Mouse (Mus musculus) forebrain, embryonic 16.5 days (tissue): ENCODE data around the gene Dcst2. TPM values are rescaled to one million over a fixed set of nuclear protein-coding genes. Genes with fewer than 3 reads are reported as not detected.

Experiments
- ATAC-seq: fragments of 200-750 bp; cut with Nextera tagmentation; 2 replicates; pipeline ENCODE4 v1.8.0; 2017; ENCODE audit warnings: mild to moderate bottlenecking, moderate library complexity
- H3K27ac ChIP-seq: fragments of 300-500 bp; sonication (generic); 2 replicates; pipeline ENCODE4 v1.5.1; 2014; ENCODE audit warnings: low read length, control low read depth
- H3K27me3 ChIP-seq: fragments of 300-500 bp; sonication (generic); replicated peaks from 2 replicates; pipeline ENCODE4 v1.6.1; 2014; ENCODE audit warnings: low read length; ENCODE audit not compliant: control insufficient read depth, insufficient read depth
- H3K36me3 ChIP-seq: fragments of 300-500 bp; sonication (generic); 2 replicates; pipeline ENCODE4 v1.6.1; 2014; ENCODE audit not compliant: control insufficient read depth, insufficient read depth
- H3K4me1 ChIP-seq: fragments of 300-500 bp; sonication (generic); replicated peaks from 2 replicates; pipeline ENCODE4 v1.6.1; 2014; ENCODE audit warnings: low read length; ENCODE audit not compliant: control insufficient read depth, insufficient read depth
- H3K4me2 ChIP-seq: fragments of 300-500 bp; sonication (generic); 2 replicates; pipeline ENCODE4 v1.6.1; 2014; ENCODE audit warnings: mild to moderate bottlenecking, low read length, control low read depth
- H3K4me3 ChIP-seq: fragments of 300-500 bp; sonication (generic); replicated peaks from 2 replicates; pipeline ENCODE4 v1.5.1; 2014; ENCODE audit warnings: mild to moderate bottlenecking, low read length, control low read depth
- H3K9ac ChIP-seq: fragments of 300-500 bp; sonication (generic); replicated peaks from 2 replicates; pipeline ENCODE4 v1.6.1; 2014; ENCODE audit warnings: low read depth, low read length, control low read depth
- H3K9me3 ChIP-seq: fragments of 300-500 bp; sonication (generic); 2 replicates; pipeline ENCODE4 v1.6.1; 2016; ENCODE audit warnings: low read length; ENCODE audit not compliant: control insufficient read depth
- whole genome bisulfite sequencing: fragments of 180-500 bp; shearing (Covaris S2); extraction: QIAGEN DNeasy Blood & Tissue Kit; methylation state at CpG from one replicate; pipeline ENCODE4 v1.1.7; 2014; 5-methylcytosine and 5-hydroxymethylcytosine counted together
- polyA plus RNA-seq: library from polyadenylated mRNA; unstranded; fragments of >200 nt; fragmentation: Nextera tagmentation; extraction: Ambion mirVana; gene quantifications from 2 replicates; pipeline ENCODE4 v1.2.1, GENCODE M21; 2015

The Dcst2 gene
- polyA plus RNA-seq, 1 experiment from 2014 or later: not detected

GRCm38 (mm10) chr3:89419981-89420380, 58.2 kb downstream of the Dcst2 start:
- H3K9ac ChIP-seq: 0 out of 2 replicates have a peak overlapping the region, but pooled peaks have one; percentile 57
- peak overlapping the region; percentile 91 for H3K4me2 ChIP-seq
- 38% methylated on average over 3 of the region's 3 CpGs for whole genome bisulfite sequencing
- no peak overlapping the region for H3K27ac ChIP-seq
- no peak overlapping the region; the same call in 1 of the 2 replicates for H3K4me3 ChIP-seq
- no peaks in the 10 kb centered on the region for H3K27me3 ChIP-seq
- peaks cover 34% of the 10 kb centered on the region for H3K4me1 ChIP-seq
- H3K9me3 ChIP-seq: no peaks in the 10 kb centered on the region
- peaks cover 5% of the 10 kb centered on the region; the same call in 1 of the 2 replicates for H3K36me3 ChIP-seq
- ATAC-seq: no peak

GRCm38 (mm10) chr3:89420421-89420820, 58.6 kb downstream of the Dcst2 start:
- H3K4me3 ChIP-seq: no peak overlapping the region
- H3K36me3 ChIP-seq: 0 out of 2 replicates have a peak, but pooled peaks cover 2% of the 10 kb centered on the region
- no peak overlapping the region for H3K4me2 ChIP-seq
- WGBS: 67% methylated on average over 2 of the region's 2 CpGs
- H3K9ac ChIP-seq: no peak overlapping the region
- ATAC-seq: no peak
- H3K27ac ChIP-seq: no peak overlapping the region
- H3K9me3 ChIP-seq: no peaks in the 10 kb centered on the region
- peaks cover 34% of the 10 kb centered on the region for H3K4me1 ChIP-seq
- H3K27me3 ChIP-seq: no peaks in the 10 kb centered on the region

GRCm38 (mm10) chr3:89421002-89421774, 59.4 kb downstream of the Dcst2 start:
- WGBS: 8% methylated on average over 11 of the region's 11 CpGs
- Histone ChIP-seq H3K4me3 (peak overlapping the region; percentile 27), H3K27ac (no peak overlapping the region), H3K4me1 (peaks cover 34% of the 10 kb centered on the region), H3K9me3 (no peaks in the 10 kb centered on the region), H3K27me3 (no peaks in the 10 kb centered on the region), H3K4me2 (peak overlapping the region; percentile 47), H3K36me3 (no peaks in the 10 kb centered on the region), H3K9ac (peak overlapping the region; percentile 35)
- ATAC-seq: no peak

GRCm38 (mm10) chr3:89421810-89422473, 60.2 kb downstream of the Dcst2 start:
- peaks cover 27% of the 10 kb centered on the region for H3K4me1 ChIP-seq
- peak overlapping the region; percentile 47 for H3K4me2 ChIP-seq
- ATAC-seq: no peak
- H3K27me3 ChIP-seq: no peaks in the 10 kb centered on the region
- 9% methylated on average over 22 of the region's 22 CpGs for WGBS
- no peaks in the 10 kb centered on the region for H3K36me3 ChIP-seq
- peak overlapping the region; percentile 27 for H3K4me3 ChIP-seq
- H3K9me3 ChIP-seq: no peaks in the 10 kb centered on the region
- H3K27ac ChIP-seq: no peak overlapping the region
- H3K9ac ChIP-seq: peak overlapping the region; percentile 35

GRCm38 (mm10) chr3:89422556-89423205, 60.9 kb downstream of the Dcst2 start:
- Histone ChIP-seq H3K27ac (no peak overlapping the region), H3K4me1 (peaks cover 20% of the 10 kb centered on the region), H3K9ac (no peak overlapping the region), H3K9me3 (no peaks in the 10 kb centered on the region), H3K36me3 (no peaks in the 10 kb centered on the region), H3K27me3 (no peaks in the 10 kb centered on the region), H3K4me2 (no peak overlapping the region), H3K4me3 (no peak overlapping the region)
- ATAC-seq: no peak
- WGBS: 75% methylated on average over 6 of the region's 6 CpGs

GRCm38 (mm10) chr3:89424416-89425140, 62.8 kb downstream of the Dcst2 start:
- H3K4me2 ChIP-seq: no peak overlapping the region
- H3K4me3 ChIP-seq: no peak overlapping the region
- H3K27ac ChIP-seq: no peak overlapping the region
- no peak overlapping the region for H3K9ac ChIP-seq
- no peak for ATAC-seq
- peaks cover 14% of the 10 kb centered on the region for H3K4me1 ChIP-seq
- WGBS: 93% methylated on average over 5 of the region's 5 CpGs
- no peaks in the 10 kb centered on the region for H3K9me3 ChIP-seq
- no peaks in the 10 kb centered on the region for H3K36me3 ChIP-seq
- H3K27me3 ChIP-seq: no peaks in the 10 kb centered on the region

GRCm38 (mm10) chr3:89425141-89425525, 63.4 kb downstream of the Dcst2 start:
- H3K4me1 ChIP-seq: peaks cover 12% of the 10 kb centered on the region
- H3K9me3 ChIP-seq: no peaks in the 10 kb centered on the region
- no peak overlapping the region for H3K27ac ChIP-seq
- H3K27me3 ChIP-seq: no peaks in the 10 kb centered on the region
- no peak overlapping the region for H3K9ac ChIP-seq
- no peak overlapping the region for H3K4me2 ChIP-seq
- no peak overlapping the region for H3K4me3 ChIP-seq
- no peak for ATAC-seq
- H3K36me3 ChIP-seq: no peaks in the 10 kb centered on the region
- WGBS: 86% methylated on average over 5 of the region's 5 CpGs

GRCm38 (mm10) chr3:89425876-89426275, 64.1 kb downstream of the Dcst2 start:
- Histone ChIP-seq H3K4me3 (no peak overlapping the region), H3K4me2 (no peak overlapping the region), H3K4me1 (peaks cover 13% of the 10 kb centered on the region), H3K27ac (no peak overlapping the region), H3K9ac (no peak overlapping the region), H3K36me3 (no peaks in the 10 kb centered on the region), H3K27me3 (no peaks in the 10 kb centered on the region), H3K9me3 (no peaks in the 10 kb centered on the region)
- WGBS: 88% methylated on average over 4 of the region's 4 CpGs
- ATAC-seq: no peak
